Mouse (Mus musculus) hindbrain, embryonic 13.5 days (tissue): ENCODE data around the gene Cct6b. TPM values are rescaled to one million over a fixed set of nuclear protein-coding genes. Genes with fewer than 3 reads are reported as not detected.

Experiments
- ATAC-seq: fragments of 200-750 bp; cut with Nextera tagmentation; 2 replicates; pipeline ENCODE4 v1.8.0; 2017; ENCODE audit warnings: moderate TSS enrichment; ENCODE audit not compliant: low FRiP score
- H3K27ac ChIP-seq: fragments of 300-500 bp; sonication (generic); 2 replicates; pipeline ENCODE4 v1.5.1; 2015; ENCODE audit warnings: inconsistent platforms, mild to moderate bottlenecking, moderate library complexity
- H3K27me3 ChIP-seq: fragments of 300-500 bp; sonication (generic); 2 replicates; pipeline ENCODE4 v1.6.1; 2015; ENCODE audit warnings: mild to moderate bottlenecking, inconsistent platforms
- H3K36me3 ChIP-seq: fragments of 300-500 bp; sonication (generic); 2 replicates; pipeline ENCODE4 v1.6.1; 2015; ENCODE audit warnings: mild to moderate bottlenecking, inconsistent platforms
- H3K4me1 ChIP-seq: fragments of 300-500 bp; sonication (generic); replicated peaks from 2 replicates; pipeline ENCODE4 v1.6.1; 2015; ENCODE audit warnings: inconsistent platforms
- H3K4me2 ChIP-seq: fragments of 300-500 bp; sonication (generic); 2 replicates; pipeline ENCODE4 v1.6.1; 2015; ENCODE audit warnings: inconsistent platforms, mild to moderate bottlenecking, moderate library complexity
- H3K4me3 ChIP-seq: fragments of 300-500 bp; sonication (generic); 2 replicates; pipeline ENCODE4 v1.5.1; 2015; ENCODE audit warnings: mild to moderate bottlenecking, inconsistent platforms
- H3K9ac ChIP-seq: fragments of 300-500 bp; sonication (generic); 2 replicates; pipeline ENCODE4 v1.6.1; 2015; ENCODE audit warnings: mild to moderate bottlenecking, inconsistent platforms
- H3K9me3 ChIP-seq: fragments of 300-500 bp; sonication (generic); 2 replicates; pipeline ENCODE4 v1.6.1; 2016; ENCODE audit warnings: inconsistent platforms
- WGBS: fragments of 180-500 bp; shearing (Covaris S2); methylation state at CpG from one replicate; pipeline ENCODE4 v1.1.7; 2015; 5-methylcytosine and 5-hydroxymethylcytosine counted together
- polyA plus RNA-seq: library from polyadenylated mRNA; unstranded; fragments of >200 nt; fragmentation: Nextera tagmentation; extraction: Ambion mirVana; gene quantifications from 2 replicates; pipeline ENCODE4 v1.2.1, GENCODE M21; 2015

Cct6b gene
- polyA plus RNA-seq, 1 experiment from 2014 or later = 0.32 TPM

DNA sequence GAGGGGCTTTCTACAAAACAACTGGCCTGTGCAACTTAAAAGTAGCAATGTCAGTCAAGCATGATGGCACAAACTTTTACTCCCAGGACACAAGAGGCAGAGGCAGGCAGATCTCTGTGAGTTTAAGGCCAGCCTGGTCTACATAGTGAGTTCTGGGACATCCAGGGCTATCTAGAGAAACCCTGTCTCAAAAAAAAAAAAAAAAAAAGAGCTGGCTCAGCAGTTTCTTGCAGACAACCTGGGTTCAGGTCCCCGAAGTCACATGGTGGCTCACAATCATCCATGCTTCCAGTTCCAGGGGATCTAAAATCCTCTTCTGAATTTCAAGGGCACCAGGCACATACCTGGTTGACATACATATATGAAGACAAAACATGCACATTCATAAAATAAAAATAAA, 8.2 kb downstream of the Cct6b start:
- H3K27ac ChIP-seq = no peak overlapping the region
- WGBS = 81% methylated on average over 1 of the region's 1 CpGs
- no peak for ATAC-seq
- H3K4me1 ChIP-seq = no peaks in the 10 kb centered on the region
- no peak overlapping the region for H3K4me3 ChIP-seq
- H3K36me3 ChIP-seq = no peaks in the 10 kb centered on the region
- no peak overlapping the region for H3K9ac ChIP-seq
- no peaks in the 10 kb centered on the region for H3K27me3 ChIP-seq
- no peak overlapping the region for H3K4me2 ChIP-seq
- H3K9me3 ChIP-seq = no peaks in the 10 kb centered on the region

DNA sequence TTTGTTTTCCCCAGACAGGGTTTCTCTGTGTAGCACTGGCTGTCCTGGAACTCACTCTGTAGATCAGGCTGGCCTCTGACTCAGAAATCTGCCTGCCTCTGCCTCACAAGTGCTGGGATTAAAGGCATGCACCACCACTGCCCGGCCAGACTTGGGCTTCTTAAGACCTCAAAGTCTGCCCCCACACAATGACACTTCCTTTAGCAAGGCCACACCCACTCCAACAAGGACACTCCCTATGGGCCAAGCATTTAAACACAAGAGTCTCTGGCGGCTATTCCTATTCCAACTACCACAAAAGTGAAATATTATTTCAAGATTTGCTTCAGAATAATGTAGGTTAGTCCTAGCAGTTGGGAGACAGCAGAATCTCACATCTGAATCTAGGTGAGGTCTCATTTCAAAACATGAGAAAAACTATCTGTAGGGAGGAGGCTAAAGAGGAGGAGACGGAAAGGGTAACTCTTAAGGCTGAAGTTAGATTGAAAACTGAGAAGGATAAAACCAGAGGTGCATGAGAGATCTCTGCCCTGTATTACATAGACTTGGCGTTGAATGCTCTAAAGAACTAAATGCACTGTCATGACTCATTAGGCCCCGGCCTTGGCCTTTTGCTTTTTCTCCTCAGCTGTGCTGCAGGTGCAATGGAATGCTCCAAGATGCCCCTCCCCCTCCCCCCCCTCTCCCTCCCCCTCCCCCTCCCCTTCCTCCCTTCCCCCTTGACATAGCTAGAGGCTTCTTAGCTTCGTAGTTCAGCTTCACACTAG, 11.6 kb downstream of the Cct6b start:
- no peaks in the 10 kb centered on the region for H3K27me3 ChIP-seq
- no peak for ATAC-seq

DNA sequence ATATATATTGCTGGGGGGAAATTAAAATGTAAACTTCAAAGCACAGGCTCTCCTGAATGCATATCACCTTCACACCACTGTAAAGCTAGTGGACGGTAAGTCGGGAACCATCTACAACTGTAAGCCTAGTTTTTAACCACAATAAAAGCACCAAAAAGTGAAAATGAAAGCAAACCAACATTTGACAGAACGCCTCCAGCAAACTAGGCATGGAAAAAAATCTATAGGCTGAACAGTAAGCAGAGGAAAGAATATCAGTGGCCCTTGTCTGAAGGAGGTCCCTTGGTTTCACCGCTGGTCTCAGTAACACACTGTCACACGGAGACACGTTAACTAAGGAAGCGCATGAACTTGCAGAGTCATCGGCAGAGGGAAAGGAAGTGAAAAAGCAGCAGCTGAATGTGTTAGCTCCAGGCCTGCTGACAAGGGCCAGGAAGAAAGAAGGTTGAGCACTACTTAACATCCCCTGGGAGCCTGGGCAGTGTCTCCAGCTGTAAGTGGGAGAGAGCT, 17.2 kb downstream of the Cct6b start:
- Histone ChIP-seq H3K36me3 (no peaks in the 10 kb centered on the region), H3K27me3 (peaks cover 9% of the 10 kb centered on the region; the same call in 1 of the 2 replicates), H3K4me3 (no peak overlapping the region), H3K9ac (no peak overlapping the region), H3K9me3 (no peaks in the 10 kb centered on the region), H3K27ac (no peak overlapping the region), H3K4me2 (no peak overlapping the region), H3K4me1 (no peaks in the 10 kb centered on the region)
- WGBS = 85% methylated on average over 8 of the region's 8 CpGs
- ATAC-seq = no peak

More for the DNA sequence above, 11.6 kb downstream of the Cct6b start:
- WGBS = 68% methylated on average over 6 of the region's 6 CpGs
- Histone ChIP-seq H3K4me2 (no peak overlapping the region), H3K9me3 (no peaks in the 10 kb centered on the region), H3K36me3 (no peaks in the 10 kb centered on the region), H3K9ac (no peak overlapping the region), H3K27ac (no peak overlapping the region), H3K4me3 (no peak overlapping the region), H3K4me1 (no peaks in the 10 kb centered on the region)

DNA sequence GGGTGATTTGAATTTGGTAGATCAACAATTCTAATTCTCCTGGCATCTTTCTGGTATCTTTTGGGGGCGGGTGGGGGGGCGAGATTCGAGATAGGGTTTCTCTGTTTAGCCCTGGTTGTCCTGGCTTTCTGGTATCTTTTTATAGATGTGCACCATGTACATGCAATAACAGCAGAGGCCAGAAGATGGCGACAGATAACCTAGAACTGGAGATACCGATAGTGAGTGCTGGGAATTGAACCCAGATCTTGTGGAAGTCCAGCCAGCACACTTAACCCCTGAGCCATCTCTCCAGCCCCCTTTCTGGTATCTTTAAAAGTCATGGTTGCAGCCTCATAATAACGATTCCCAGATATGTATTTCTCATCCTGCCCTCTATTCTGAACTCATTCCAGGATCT, 18.0 kb downstream of the Cct6b start:
- Histone ChIP-seq H3K36me3 (no peaks in the 10 kb centered on the region), H3K27ac (no peak overlapping the region), H3K4me2 (no peak overlapping the region), H3K27me3 (peaks cover 9% of the 10 kb centered on the region; the same call in 1 of the 2 replicates), H3K9ac (no peak overlapping the region), H3K9me3 (no peaks in the 10 kb centered on the region), H3K4me1 (no peaks in the 10 kb centered on the region), H3K4me3 (no peak overlapping the region)
- no peak for ATAC-seq
- 25% methylated on average over 6 of the region's 6 CpGs for WGBS

DNA sequence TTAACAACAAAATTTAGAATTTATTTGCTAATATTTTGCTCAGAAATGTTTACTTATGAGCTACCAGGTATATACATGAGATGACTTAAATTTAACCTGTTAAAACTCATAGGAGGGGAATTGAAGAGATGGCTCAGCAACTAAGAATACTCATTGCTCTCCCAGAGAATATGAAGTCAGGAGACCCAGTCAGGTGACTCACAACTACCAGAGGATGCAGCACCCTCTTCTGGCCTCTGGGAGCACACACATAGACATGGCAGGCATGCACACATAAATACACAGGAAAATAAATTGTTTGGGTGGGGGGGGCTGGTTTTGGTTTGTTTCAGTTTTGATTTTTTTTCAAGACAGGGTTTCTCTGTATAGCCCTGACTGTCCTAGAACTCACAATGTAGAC, 25.1 kb downstream of the Cct6b start:
- Histone ChIP-seq H3K36me3 (no peaks in the 10 kb centered on the region), H3K9me3 (no peaks in the 10 kb centered on the region), H3K4me3 (no peak overlapping the region), H3K4me2 (no peak overlapping the region), H3K4me1 (no peaks in the 10 kb centered on the region), H3K27me3 (no peaks in the 10 kb centered on the region), H3K9ac (no peak overlapping the region), H3K27ac (no peak overlapping the region)
- no peak for ATAC-seq

DNA sequence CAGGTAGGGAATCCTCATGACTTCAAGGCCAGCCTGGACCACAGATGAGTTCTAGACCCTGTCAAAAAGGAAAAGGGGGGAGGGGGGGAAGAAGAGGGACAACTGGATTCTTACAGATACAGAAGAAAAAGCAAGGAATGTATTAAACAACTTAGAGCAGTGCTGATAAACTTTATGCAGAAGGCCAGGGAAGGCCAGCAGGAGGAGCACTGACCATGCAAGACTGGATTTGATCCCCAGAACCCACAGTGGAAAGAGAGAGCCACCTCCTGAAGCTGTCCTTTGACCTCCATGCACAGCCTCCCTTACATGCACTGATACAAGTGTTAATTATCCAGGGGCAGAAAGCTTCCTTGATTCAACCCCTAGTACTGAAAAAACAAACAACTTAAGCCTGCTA, 29.9 kb downstream of the Cct6b start:
- ATAC-seq = no peak
- H3K9ac ChIP-seq = no peak overlapping the region

DNA sequence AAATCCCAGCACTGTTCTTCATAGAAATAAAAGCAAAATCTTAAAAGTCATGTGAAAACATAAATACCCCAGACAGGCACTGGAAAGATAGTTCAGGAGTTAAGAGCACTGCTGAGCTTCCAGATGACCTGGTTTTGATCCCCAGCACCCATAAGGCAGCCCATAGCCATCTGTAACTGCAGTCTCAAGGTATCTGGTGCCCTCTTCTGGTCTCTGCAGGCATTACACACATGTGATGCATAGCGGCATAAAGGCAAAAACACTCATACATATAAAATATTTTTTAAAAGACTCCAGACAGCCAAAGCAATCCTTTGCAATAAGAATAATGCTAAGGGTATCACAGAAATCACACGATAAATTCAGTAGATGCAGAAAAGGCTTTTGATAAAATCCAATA, 37.3 kb downstream of the Cct6b start:
- Histone ChIP-seq H3K4me2 (no peak overlapping the region), H3K36me3 (no peaks in the 10 kb centered on the region), H3K4me1 (no peaks in the 10 kb centered on the region), H3K4me3 (no peak overlapping the region), H3K27me3 (no peaks in the 10 kb centered on the region), H3K9ac (no peak overlapping the region), H3K27ac (no peak overlapping the region), H3K9me3 (0 out of 2 replicates have a peak, but pooled peaks cover 2% of the 10 kb centered on the region)
- WGBS = 80% methylated on average over 2 of the region's 2 CpGs
- ATAC-seq = no peak

More for the DNA sequence above, 29.9 kb downstream of the Cct6b start:
- Histone ChIP-seq H3K4me1 (no peaks in the 10 kb centered on the region), H3K4me2 (no peak overlapping the region), H3K27me3 (no peaks in the 10 kb centered on the region), H3K27ac (no peak overlapping the region), H3K4me3 (no peak overlapping the region), H3K36me3 (no peaks in the 10 kb centered on the region), H3K9me3 (no peaks in the 10 kb centered on the region)

DNA sequence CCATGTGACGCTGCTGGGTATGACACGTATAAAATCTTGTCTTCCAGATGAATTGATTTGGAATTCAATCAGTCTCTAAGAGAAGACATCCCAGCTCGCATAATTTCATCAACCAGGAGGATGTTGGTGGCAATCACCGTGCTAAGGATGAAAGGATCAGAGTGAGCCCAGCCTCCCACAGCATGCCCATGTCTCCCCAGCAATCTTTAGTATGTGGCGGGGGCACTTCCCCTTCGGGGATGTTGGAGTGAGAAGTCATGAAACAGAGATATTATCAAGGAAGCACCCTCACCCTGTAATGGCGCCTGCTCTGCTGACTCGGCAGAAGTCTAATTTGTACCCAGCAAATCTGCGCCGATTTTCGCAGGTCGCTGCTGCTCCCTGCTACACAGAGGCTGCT, 44.8 kb downstream of the Cct6b start:
- 81% methylated on average over 12 of the region's 12 CpGs for WGBS
- Histone ChIP-seq H3K36me3 (no peaks in the 10 kb centered on the region), H3K27me3 (no peaks in the 10 kb centered on the region), H3K9me3 (no peaks in the 10 kb centered on the region), H3K9ac (no peak overlapping the region), H3K27ac (no peak overlapping the region), H3K4me2 (no peak overlapping the region), H3K4me1 (no peaks in the 10 kb centered on the region), H3K4me3 (no peak overlapping the region)
- ATAC-seq = no peak

DNA sequence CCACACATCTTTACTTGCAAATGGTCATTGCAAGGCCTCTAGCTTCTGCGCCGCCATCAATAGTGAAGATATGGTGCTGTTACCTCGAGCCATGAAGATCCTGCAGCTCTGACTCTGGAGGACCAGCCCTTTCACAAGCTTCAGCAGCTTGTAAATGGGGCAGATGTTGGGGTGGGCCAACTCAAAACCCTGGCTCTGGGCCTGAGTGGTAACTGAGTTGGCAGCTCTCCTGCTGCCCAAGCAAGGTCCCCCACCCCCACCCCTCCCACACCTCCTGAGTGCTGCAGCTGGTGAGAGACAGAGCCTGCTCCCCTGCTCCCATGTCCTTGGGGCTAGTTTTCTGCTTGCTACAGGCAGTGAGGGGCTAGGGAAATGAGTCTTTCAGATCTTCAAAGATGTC, 51.4 kb downstream of the Cct6b start:
- Histone ChIP-seq H3K9me3 (no peaks in the 10 kb centered on the region), H3K27ac (no peak overlapping the region), H3K4me3 (no peak overlapping the region), H3K4me1 (no peaks in the 10 kb centered on the region), H3K9ac (no peak overlapping the region), H3K4me2 (no peak overlapping the region), H3K36me3 (no peaks in the 10 kb centered on the region), H3K27me3 (no peaks in the 10 kb centered on the region)
- ATAC-seq = no peak
- 91% methylated on average over 3 of the region's 3 CpGs for WGBS

DNA sequence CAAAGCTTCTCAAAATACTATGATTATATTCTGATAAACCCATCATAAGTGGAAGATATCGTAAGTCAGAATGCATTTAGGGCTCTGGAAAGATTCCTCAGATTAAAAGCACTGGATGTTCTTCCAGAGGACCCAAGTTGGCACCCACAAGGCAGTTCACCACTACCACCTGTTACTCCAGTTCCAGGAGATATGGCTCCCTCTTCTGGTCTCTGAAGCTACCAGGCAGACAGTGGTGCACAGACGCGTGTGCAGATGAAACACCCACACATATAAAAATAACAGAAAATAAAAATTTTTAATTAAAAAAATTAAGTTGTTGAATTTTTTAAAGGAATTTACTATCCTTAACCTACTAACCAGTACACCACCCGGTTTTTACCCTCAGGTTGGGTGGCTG, 55.2 kb downstream of the Cct6b start:
- no peak overlapping the region for H3K27ac ChIP-seq
- no peaks in the 10 kb centered on the region for H3K36me3 ChIP-seq
- ATAC-seq = no peak
- no peak overlapping the region for H3K9ac ChIP-seq
- peaks cover 5% of the 10 kb centered on the region; the same call in 1 of the 2 replicates for H3K27me3 ChIP-seq
- no peaks in the 10 kb centered on the region for H3K9me3 ChIP-seq
- H3K4me2 ChIP-seq = no peak overlapping the region
- 75% methylated on average over 4 of the region's 4 CpGs for WGBS
- no peak overlapping the region for H3K4me3 ChIP-seq
- H3K4me1 ChIP-seq = no peaks in the 10 kb centered on the region

DNA sequence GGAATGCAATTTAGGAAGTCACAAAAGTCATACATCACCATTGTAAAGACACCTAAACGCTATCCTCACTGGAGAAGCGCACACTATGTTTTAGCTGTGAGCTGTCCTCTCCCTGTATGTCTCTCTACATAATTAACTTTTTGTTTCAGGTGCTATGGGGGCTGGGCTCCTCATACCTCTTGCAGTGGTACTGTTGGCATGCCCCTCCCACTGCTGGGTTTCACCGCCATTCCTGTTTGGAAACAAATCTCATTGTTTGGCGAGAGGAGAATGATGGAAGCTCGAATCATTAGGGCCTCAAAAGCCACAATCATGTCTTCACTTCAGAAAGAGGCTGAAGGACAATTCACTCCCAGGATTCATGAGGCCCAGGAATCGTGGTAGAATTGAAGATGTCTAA, 59.0 kb downstream of the Cct6b start:
- no peak for ATAC-seq
- Histone ChIP-seq H3K4me1 (peaks cover 9% of the 10 kb centered on the region; the same call in 1 of the 2 replicates), H3K27me3 (peaks cover 5% of the 10 kb centered on the region; the same call in 1 of the 2 replicates), H3K4me2 (no peak overlapping the region), H3K4me3 (no peak overlapping the region), H3K27ac (no peak overlapping the region), H3K36me3 (no peaks in the 10 kb centered on the region), H3K9me3 (no peaks in the 10 kb centered on the region), H3K9ac (no peak overlapping the region)
- WGBS = 75% methylated on average over 6 of the region's 6 CpGs

DNA sequence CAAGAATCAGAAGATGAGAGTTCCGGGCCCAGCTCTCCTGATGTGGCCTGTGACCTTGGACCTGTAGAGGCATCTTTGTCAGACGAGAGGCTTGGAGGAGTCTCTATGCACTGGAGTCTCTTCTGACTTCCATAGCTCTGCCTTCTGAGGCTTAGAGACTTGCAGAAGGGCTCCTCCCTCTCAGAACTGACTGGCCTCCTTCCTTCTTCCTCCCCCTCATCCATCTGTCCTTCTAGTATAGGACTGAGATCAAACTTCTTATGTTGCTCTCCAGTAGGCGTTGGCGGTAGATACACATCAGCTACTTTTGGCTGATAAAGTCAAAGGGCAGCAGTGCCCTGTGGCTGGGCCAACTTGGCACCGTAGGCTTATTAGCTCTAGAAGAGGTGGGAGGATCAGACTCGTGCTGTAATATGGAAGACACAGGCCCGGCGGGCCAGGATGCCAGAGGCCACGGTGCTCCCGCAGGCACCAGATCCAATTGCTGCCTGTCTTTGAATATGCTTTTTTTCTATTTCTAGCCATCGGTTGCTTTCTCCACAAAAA, 64.2 kb downstream of the Cct6b start:
- Histone ChIP-seq H3K36me3 (no peaks in the 10 kb centered on the region), H3K4me3 (no peak overlapping the region), H3K4me1 (peaks cover 31% of the 10 kb centered on the region), H3K27ac (no peak overlapping the region), H3K9me3 (no peaks in the 10 kb centered on the region), H3K4me2 (no peak overlapping the region), H3K27me3 (no peaks in the 10 kb centered on the region), H3K9ac (no peak overlapping the region)
- ATAC-seq = no peak
- 84% methylated on average over 11 of the region's 11 CpGs for WGBS

DNA sequence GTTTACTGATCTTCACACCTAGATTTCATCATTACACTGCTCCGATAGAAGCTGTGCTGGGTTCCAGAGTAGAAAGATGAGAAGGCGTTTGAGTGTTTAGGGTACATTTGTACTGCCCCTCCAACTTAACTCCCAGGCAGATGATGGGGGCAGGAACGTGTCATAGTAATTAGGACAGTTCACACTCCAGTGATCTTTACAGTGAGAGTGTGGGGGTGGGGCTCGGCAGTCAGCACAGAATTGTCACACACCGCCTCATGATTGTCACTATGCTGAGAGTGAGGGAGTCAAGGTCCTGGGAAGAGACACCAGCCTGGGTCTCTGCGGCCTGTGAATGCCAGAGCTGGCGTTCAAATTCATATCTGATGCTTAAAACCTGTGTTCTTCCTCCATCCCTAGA, 68.2 kb downstream of the Cct6b start:
- Histone ChIP-seq H3K9ac (no peak overlapping the region), H3K27me3 (no peaks in the 10 kb centered on the region), H3K9me3 (no peaks in the 10 kb centered on the region), H3K4me2 (no peak overlapping the region), H3K36me3 (no peaks in the 10 kb centered on the region), H3K27ac (no peak overlapping the region; the same call in 1 of the 2 replicates), H3K4me1 (peaks cover 24% of the 10 kb centered on the region), H3K4me3 (no peak overlapping the region)
- WGBS = 61% methylated on average over 7 of the region's 7 CpGs
- no peak for ATAC-seq
